Mouse (Mus musculus) hindbrain, embryonic 10.5 days (tissue): ENCODE data around the gene Vmn1r101. TPM values are rescaled to one million over a fixed set of nuclear protein-coding genes. Genes with fewer than 3 reads are reported as not detected.
"Not testable (repeated sequence)": the region's sequence is repeated elsewhere in the genome, so short reads cannot be mapped to it uniquely, and the experiment has no call there.

ENCODE experiments used
- DNase-seq: peaks from one replicate; pipeline ENCODE4 v3.0.0-alpha.2; 2017; ENCODE audit warnings: low spot score
- H3K27ac ChIP-seq: fragments of 300-500 bp; sonication (generic); 2 replicates; pipeline ENCODE4 v1.5.1; 2016; ENCODE audit warnings: mild to moderate bottlenecking, moderate library complexity
- H3K27me3 ChIP-seq: fragments of 300-500 bp; sonication (generic); 2 replicates; pipeline ENCODE4 v1.6.1; 2016; ENCODE audit warnings: mild to moderate bottlenecking; ENCODE audit not compliant: poor library complexity, insufficient read depth, severe bottlenecking
- H3K36me3 ChIP-seq: fragments of 300-500 bp; sonication (generic); 2 replicates; pipeline ENCODE4 v1.6.1; 2016; ENCODE audit warnings: mild to moderate bottlenecking, moderate library complexity
- H3K4me1 ChIP-seq: fragments of 300-500 bp; sonication (generic); replicated peaks from 2 replicates; pipeline ENCODE4 v1.6.1; 2016; ENCODE audit warnings: mild to moderate bottlenecking
- H3K4me3 ChIP-seq: fragments of 300-500 bp; sonication (generic); 2 replicates; pipeline ENCODE4 v1.5.1; 2016; ENCODE audit warnings: mild to moderate bottlenecking, moderate library complexity
- H3K9me3 ChIP-seq: fragments of 300-500 bp; sonication (generic); 2 replicates; pipeline ENCODE4 v1.6.1; 2016; ENCODE audit warnings: mild to moderate bottlenecking, moderate library complexity
- WGBS: fragments of 180-500 bp; shearing (Covaris S2); methylation state at CpG from one replicate; pipeline ENCODE4 v1.1.7; 2016; 5-methylcytosine and 5-hydroxymethylcytosine counted together
- polyA plus RNA-seq: library from polyadenylated mRNA; unstranded; fragments of >200 nt; fragmentation: Nextera tagmentation; extraction: Ambion mirVana; gene quantifications from 2 replicates; pipeline ENCODE4 v1.2.1, GENCODE M21; 2016

Vmn1r101 gene
- not detected in 2 replicates for polyA plus RNA-seq

DNA sequence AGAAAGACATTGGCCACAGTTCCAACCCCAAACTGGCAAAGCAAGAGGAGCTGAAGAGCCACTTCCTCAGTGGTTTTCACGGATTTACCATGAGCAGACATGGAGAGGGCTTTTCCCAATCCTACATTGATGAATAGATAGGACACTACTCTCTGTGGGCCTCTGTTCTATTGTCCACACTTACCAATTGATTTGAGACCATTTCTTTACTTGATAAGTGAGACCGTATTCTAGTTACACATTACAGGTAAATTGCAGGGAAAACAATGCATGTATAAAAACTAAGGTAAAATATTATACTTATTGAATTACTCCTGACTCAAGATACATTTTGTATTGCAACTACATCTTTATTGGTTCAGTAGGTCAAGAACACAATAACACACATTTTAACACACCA is at the start of gene Vmn1r101:
Gene Vmn1r101 (minus strand): TSS at position 101 of the 400 bp plus-strand sequence.
- DNase-seq, H3K9me3 ChIP-seq, H3K27ac ChIP-seq, H3K4me1 ChIP-seq, H3K36me3 ChIP-seq, H3K27me3 ChIP-seq, H3K4me3 ChIP-seq: not testable (repeated sequence)
- no CpG with 5 or more reads among the region's 2 CpGs for WGBS

DNA sequence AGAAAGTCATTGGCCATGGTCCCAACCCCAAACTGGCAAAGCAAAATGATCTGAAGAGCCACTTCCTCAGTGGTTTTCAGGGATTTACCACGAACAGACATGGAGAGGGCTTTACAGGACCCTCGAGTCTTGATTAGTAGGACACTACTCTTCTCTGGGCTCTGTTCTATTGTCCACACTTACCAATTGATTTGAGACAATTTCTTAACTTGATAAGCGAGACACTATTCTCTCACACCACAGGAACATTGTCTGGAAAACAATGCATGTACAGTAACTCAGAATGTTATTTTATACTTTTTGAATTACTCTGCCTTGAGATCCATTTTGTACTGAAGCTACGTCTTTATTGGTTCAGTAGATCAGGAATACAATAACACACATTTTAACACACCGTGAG is 32.4 kb upstream of the Vmn1r101 start, which contains the start of gene Gm10670:
Gene Gm10670 (minus strand): TSS at position 101 of the 400 bp plus-strand sequence.
- H3K4me1 ChIP-seq, H3K9me3 ChIP-seq, DNase-seq, H3K36me3 ChIP-seq, H3K27me3 ChIP-seq, H3K4me3 ChIP-seq, H3K27ac ChIP-seq: not testable (repeated sequence)
- no CpG with 5 or more reads among the region's 5 CpGs for WGBS

DNA sequence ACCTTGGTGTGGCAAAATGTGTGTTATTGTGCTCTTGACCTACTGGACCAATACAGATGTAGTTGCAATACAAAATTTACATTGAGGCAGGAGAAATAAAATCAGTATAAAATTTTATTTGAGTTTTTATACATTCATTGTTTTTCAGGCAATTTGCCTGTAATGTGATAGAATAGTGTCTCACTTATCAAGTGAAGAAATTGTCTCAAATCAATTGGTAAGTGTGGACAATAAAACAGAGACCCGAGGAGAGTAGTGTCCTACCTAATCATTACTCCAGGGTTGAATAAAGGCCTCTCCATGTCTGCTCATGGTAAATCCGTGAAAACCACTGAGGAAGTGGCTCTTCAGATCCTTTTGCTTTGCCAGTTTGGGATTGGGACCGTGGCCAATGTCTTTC is 24.8 kb downstream of the Vmn1r101 start, which contains the start of gene Vmn1r100:
Gene Vmn1r100 (plus strand): TSS at position 301 of the 400 bp plus-strand sequence.
- H3K9me3 ChIP-seq, H3K4me3 ChIP-seq, H3K27me3 ChIP-seq, H3K27ac ChIP-seq, DNase-seq, H3K4me1 ChIP-seq, H3K36me3 ChIP-seq: not testable (repeated sequence)
- WGBS: no CpG with 5 or more reads among the region's 3 CpGs

Other genes with a start within 250 kb of the Vmn1r101 start
- gene Vmn1r95, start 248.9 kb downstream of the Vmn1r101 start, polyA plus RNA-seq: not detected in 2 replicates
- gene Gm6164, start 237.0 kb downstream of the Vmn1r101 start, polyA plus RNA-seq: not detected in 2 replicates
- gene Gm4498, start 208.8 kb downstream of the Vmn1r101 start, polyA plus RNA-seq: not detected in 2 replicates
- gene Gm5890, start 179.8 kb downstream of the Vmn1r101 start, polyA plus RNA-seq: not detected in 2 replicates
- gene Gm4133, start 108.5 kb downstream of the Vmn1r101 start, polyA plus RNA-seq: not detected in 2 replicates
- gene Gm5728, start 67.2 kb downstream of the Vmn1r101 start, polyA plus RNA-seq: not detected in 2 replicates
- gene Vmn1r100, start 24.7 kb downstream of the Vmn1r101 start, polyA plus RNA-seq: not detected in 2 replicates
- not detected in 2 replicates for gene Gm10670, start 32.3 kb upstream of the Vmn1r101 start, polyA plus RNA-seq
- not detected in 2 replicates for gene Vmn1r103, start 67.9 kb upstream of the Vmn1r101 start, polyA plus RNA-seq
- not detected in 2 replicates for gene Vmn1r104, start 91.2 kb upstream of the Vmn1r101 start, polyA plus RNA-seq
- not detected in 2 replicates for gene Gm5726, start 103.2 kb upstream of the Vmn1r101 start, polyA plus RNA-seq
- not detected in 2 replicates for gene Gm4141, start 133.6 kb upstream of the Vmn1r101 start, polyA plus RNA-seq
- gene Gm4513, start 156.4 kb upstream of the Vmn1r101 start, polyA plus RNA-seq: not detected in 2 replicates
- not detected in 2 replicates for gene Vmn1r107, start 226.3 kb upstream of the Vmn1r101 start, polyA plus RNA-seq